Mouse (Mus musculus): Measurements from ENCODE around the gene Disp1. TPM values are rescaled to one million over a fixed set of nuclear protein-coding genes. Genes with fewer than 3 reads are reported as not detected.

The Disp1 gene
- polyA plus RNA-seq, 1 experiment from 2014 or later = 4.5 TPM

DNA sequence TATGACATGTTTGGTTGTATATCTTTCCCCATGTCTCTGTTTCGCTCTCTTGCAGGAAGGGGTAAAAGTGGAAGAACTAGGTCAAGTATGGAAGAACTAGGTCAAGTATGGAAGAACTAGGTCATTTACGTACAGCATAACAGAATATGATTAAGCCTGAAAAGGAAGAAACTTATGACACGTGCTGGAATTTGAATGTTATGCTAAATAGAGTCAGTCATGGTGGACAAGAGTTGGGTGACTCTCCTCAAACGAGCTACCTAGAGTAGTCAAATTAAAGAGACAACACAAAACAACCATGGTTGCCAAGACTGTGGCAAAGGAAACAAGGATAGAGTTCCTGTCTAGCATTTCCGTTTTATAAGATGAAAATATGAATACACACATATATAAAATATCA, 116.6 kb downstream of the Disp1 start:
- no peak overlapping the region for H3K27ac ChIP-seq (ENCODE audit: low read depth, low read length)
- no peaks in the 10 kb centered on the region for H3K27me3 ChIP-seq (replicated peaks; ENCODE audit: control insufficient read depth, insufficient read depth, low read length)
- 88% methylated on average over 5 of the region's 5 CpGs for WGBS
- no peaks in the 10 kb centered on the region for H3K9me3 ChIP-seq (ENCODE audit: control insufficient read depth)
- no peaks in the 10 kb centered on the region for H3K4me1 ChIP-seq (replicated peaks; ENCODE audit: control insufficient read depth, insufficient read depth, low read length)
- no peak overlapping the region for H3K4me3 ChIP-seq (ENCODE audit: low read depth, low read length)
- no peaks in the 10 kb centered on the region for H3K36me3 ChIP-seq (ENCODE audit: control insufficient read depth, insufficient read depth)
- no peak for TF ChIP-seq CTCF (IDR thresholded peaks at IDR 0.05; ENCODE audit: low read depth)
- no peak for ATAC-seq
- no peak overlapping the region for H3K4me2 ChIP-seq (replicated peaks; ENCODE audit: low read depth)
- H3K9ac ChIP-seq (ENCODE audit: low read depth, low read length) = no peak overlapping the region

DNA sequence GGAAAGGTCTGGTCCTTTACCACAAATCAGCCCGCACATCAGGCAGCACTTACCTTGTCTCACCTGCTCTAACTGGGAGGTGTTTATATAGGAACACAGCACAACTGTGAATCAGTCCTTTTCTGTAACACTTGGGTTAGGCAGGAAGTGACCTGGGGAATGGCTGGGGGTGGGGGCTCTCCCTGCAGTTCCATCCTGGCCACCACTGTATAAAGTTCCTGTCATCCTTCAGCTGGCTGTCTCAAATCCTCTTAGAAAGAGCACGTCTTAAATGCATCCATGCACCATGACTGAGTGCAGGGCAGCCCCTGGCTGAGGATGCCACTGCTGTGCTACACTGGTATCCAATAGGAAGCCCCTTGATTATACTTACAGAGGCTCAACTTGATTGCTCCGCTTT, 118.5 kb downstream of the Disp1 start:
- H3K9ac ChIP-seq (ENCODE audit: low read depth, low read length) = no peak overlapping the region
- H3K4me1 ChIP-seq (replicated peaks; ENCODE audit: control insufficient read depth, insufficient read depth, low read length) = no peaks in the 10 kb centered on the region
- no peak overlapping the region for H3K4me3 ChIP-seq (ENCODE audit: low read depth, low read length)
- no peak overlapping the region for H3K27ac ChIP-seq (ENCODE audit: low read depth, low read length)
- WGBS = 79% methylated on average over 3 of the region's 3 CpGs
- no peak for TF ChIP-seq CTCF (IDR thresholded peaks at IDR 0.05; ENCODE audit: low read depth)
- H3K27me3 ChIP-seq (replicated peaks; ENCODE audit: control insufficient read depth, insufficient read depth, low read length) = no peaks in the 10 kb centered on the region
- no peaks in the 10 kb centered on the region for H3K36me3 ChIP-seq (ENCODE audit: control insufficient read depth, insufficient read depth)
- ATAC-seq = no peak
- H3K4me2 ChIP-seq (replicated peaks; ENCODE audit: low read depth) = no peak overlapping the region
- H3K9me3 ChIP-seq (ENCODE audit: control insufficient read depth) = no peaks in the 10 kb centered on the region

DNA sequence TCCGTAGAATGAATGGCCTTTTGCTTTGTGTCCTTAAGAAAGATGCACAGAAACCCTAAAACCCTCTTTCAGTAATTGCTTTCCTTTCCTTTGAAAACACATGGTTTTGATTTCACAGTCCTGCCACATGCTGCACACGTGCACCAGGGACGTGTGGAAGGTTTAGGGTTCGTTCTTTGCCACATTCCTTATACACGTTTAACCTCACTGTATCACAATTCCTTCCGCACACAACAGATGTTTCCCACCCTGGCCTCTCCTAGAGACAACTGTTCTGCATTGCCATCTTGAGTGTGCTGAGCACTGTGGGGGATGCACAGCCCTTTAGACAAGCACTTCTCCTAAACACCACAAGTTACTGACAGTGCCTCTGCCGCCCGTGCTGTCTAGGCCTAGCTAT, 119.2 kb downstream of the Disp1 start:
- H3K4me1 ChIP-seq (replicated peaks; ENCODE audit: control insufficient read depth, insufficient read depth, low read length) = no peaks in the 10 kb centered on the region
- 80% methylated on average over 8 of the region's 8 CpGs for WGBS
- no peaks in the 10 kb centered on the region for H3K9me3 ChIP-seq (ENCODE audit: control insufficient read depth)
- H3K36me3 ChIP-seq (ENCODE audit: control insufficient read depth, insufficient read depth) = no peaks in the 10 kb centered on the region
- H3K4me3 ChIP-seq (ENCODE audit: low read depth, low read length) = no peak overlapping the region
- H3K9ac ChIP-seq (ENCODE audit: low read depth, low read length) = no peak overlapping the region
- no peaks in the 10 kb centered on the region for H3K27me3 ChIP-seq (replicated peaks; ENCODE audit: control insufficient read depth, insufficient read depth, low read length)
- no peak for ATAC-seq
- no peak overlapping the region for H3K4me2 ChIP-seq (replicated peaks; ENCODE audit: low read depth)
- H3K27ac ChIP-seq (ENCODE audit: low read depth, low read length) = no peak overlapping the region
- TF ChIP-seq CTCF (IDR thresholded peaks at IDR 0.05; ENCODE audit: low read depth) = no peak

DNA sequence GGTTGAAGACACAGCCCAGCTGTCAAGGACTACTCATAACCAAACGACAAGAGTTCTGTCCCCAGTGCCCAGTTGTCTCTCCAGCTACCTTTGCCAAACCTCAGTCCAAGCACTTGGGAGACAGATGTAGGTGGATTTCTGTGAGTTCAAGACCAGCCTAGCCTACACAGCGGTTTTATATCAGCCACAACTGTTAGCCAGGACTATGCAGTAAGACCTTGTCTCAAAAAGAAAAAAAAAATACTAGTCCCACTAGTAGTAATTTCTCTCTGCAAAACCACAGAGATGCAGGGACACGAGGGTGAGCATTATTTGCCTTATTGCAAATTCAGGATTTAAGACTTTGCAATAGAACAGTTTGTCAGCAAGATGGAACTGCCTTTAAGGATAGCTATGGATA, 120.0 kb downstream of the Disp1 start:
- H3K9ac ChIP-seq (ENCODE audit: low read depth, low read length) = no peak overlapping the region

DNA sequence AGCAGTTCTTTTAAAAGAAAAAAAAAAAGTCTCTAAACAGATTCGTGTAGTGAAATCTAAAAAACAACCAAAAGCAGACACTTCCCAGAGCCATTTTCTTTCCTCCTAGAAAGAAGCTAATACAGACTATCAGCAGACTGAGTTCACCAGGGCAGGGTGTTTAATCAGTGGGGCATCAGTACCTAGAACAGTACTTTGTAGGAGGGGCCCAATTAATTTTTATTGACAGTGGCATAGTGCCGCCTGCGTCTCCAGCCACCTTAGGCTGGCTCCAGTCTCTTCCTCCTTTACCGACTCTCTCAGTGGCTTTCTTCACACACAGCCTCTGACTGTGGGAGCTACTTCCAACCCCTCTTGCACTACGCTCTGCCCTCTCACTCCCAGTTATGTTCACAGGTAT, 121.1 kb downstream of the Disp1 start:
- Histone ChIP-seq H3K27ac (ENCODE audit: low read depth, low read length) (no peak overlapping the region), H3K36me3 (ENCODE audit: control insufficient read depth, insufficient read depth) (0 out of 2 replicates have a peak, but pooled peaks cover 8% of the 10 kb centered on the region), H3K4me1 (replicated peaks; ENCODE audit: control insufficient read depth, insufficient read depth, low read length) (no peaks in the 10 kb centered on the region), H3K4me2 (replicated peaks; ENCODE audit: low read depth) (no peak overlapping the region), H3K9ac (ENCODE audit: low read depth, low read length) (no peak overlapping the region), H3K9me3 (ENCODE audit: control insufficient read depth) (no peaks in the 10 kb centered on the region), H3K4me3 (ENCODE audit: low read depth, low read length) (no peak overlapping the region), H3K27me3 (replicated peaks; ENCODE audit: control insufficient read depth, insufficient read depth, low read length) (no peaks in the 10 kb centered on the region)
- TF ChIP-seq CTCF (IDR thresholded peaks at IDR 0.05; ENCODE audit: low read depth) = no peak
- WGBS = 47% methylated on average over 5 of the region's 5 CpGs
- ATAC-seq = peak; percentile 77

More for the DNA sequence above, 120.0 kb downstream of the Disp1 start:
- Histone ChIP-seq H3K9me3 (ENCODE audit: control insufficient read depth) (no peaks in the 10 kb centered on the region), H3K4me3 (ENCODE audit: low read depth, low read length) (no peak overlapping the region), H3K27me3 (replicated peaks; ENCODE audit: control insufficient read depth, insufficient read depth, low read length) (no peaks in the 10 kb centered on the region), H3K27ac (ENCODE audit: low read depth, low read length) (no peak overlapping the region), H3K4me2 (replicated peaks; ENCODE audit: low read depth) (no peak overlapping the region), H3K4me1 (replicated peaks; ENCODE audit: control insufficient read depth, insufficient read depth, low read length) (no peaks in the 10 kb centered on the region), H3K36me3 (ENCODE audit: control insufficient read depth, insufficient read depth) (no peaks in the 10 kb centered on the region)
- WGBS = 85% methylated on average over 3 of the region's 3 CpGs
- no peak for TF ChIP-seq CTCF (IDR thresholded peaks at IDR 0.05; ENCODE audit: low read depth)
- ATAC-seq = no peak

DNA sequence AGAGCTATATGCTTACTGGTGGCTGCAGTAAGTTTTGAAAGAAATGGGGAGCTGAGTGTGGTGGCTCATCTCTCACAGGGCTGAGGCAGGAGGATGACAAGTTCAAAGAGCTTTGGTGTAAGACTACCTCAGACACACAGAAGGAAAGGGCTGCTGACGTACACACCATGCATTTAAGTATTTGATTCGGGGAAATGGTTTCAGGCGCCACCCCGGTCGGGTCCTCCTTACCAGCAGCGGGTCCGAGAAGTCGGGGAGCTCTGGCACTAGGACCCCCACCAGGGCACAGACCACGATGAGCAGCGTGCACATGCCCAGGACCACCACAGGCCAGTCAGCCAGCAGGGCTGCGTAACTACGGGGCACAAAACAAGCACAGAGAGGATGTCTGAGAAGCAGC, 121.6 kb downstream of the Disp1 start:
- TF ChIP-seq CTCF (IDR thresholded peaks at IDR 0.05; ENCODE audit: low read depth) = no peak
- Histone ChIP-seq H3K9me3 (ENCODE audit: control insufficient read depth) (no peaks in the 10 kb centered on the region), H3K36me3 (ENCODE audit: control insufficient read depth, insufficient read depth) (peaks cover 9% of the 10 kb centered on the region; the same call in 1 of the 2 replicates), H3K4me2 (replicated peaks; ENCODE audit: low read depth) (no peak overlapping the region), H3K4me3 (ENCODE audit: low read depth, low read length) (no peak overlapping the region), H3K27ac (ENCODE audit: low read depth, low read length) (no peak overlapping the region), H3K4me1 (replicated peaks; ENCODE audit: control insufficient read depth, insufficient read depth, low read length) (no peaks in the 10 kb centered on the region), H3K27me3 (replicated peaks; ENCODE audit: control insufficient read depth, insufficient read depth, low read length) (no peaks in the 10 kb centered on the region), H3K9ac (ENCODE audit: low read depth, low read length) (no peak overlapping the region)
- 95% methylated on average over 12 of the region's 12 CpGs for WGBS
- no peak for ATAC-seq

DNA sequence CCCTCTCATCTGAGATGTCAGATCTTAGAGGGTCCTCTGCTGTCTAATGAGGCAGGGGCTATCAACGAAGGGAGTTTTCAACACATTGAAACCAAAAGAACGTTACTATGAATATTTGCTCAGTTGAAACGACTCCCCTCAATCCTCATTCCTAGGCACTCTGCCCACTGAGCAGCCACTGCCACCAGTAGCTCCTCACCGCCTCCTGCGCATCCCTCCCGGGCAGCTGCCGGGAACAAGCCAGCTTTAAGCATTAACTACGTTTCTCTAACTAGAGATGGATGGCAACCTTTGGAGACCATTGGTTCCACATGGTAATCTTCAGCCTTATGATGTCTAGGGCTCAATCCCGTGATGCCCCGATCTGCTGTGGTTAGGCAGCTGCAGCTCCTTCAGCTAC, 123.7 kb downstream of the Disp1 start:
- Histone ChIP-seq H3K4me3 (ENCODE audit: low read depth, low read length) (no peak overlapping the region), H3K27me3 (replicated peaks; ENCODE audit: control insufficient read depth, insufficient read depth, low read length) (no peaks in the 10 kb centered on the region), H3K4me2 (replicated peaks; ENCODE audit: low read depth) (no peak overlapping the region), H3K4me1 (replicated peaks; ENCODE audit: control insufficient read depth, insufficient read depth, low read length) (no peaks in the 10 kb centered on the region), H3K36me3 (ENCODE audit: control insufficient read depth, insufficient read depth) (peaks cover 9% of the 10 kb centered on the region; the same call in 1 of the 2 replicates), H3K9me3 (ENCODE audit: control insufficient read depth) (no peaks in the 10 kb centered on the region), H3K27ac (ENCODE audit: low read depth, low read length) (no peak overlapping the region), H3K9ac (ENCODE audit: low read depth, low read length) (no peak overlapping the region)
- 90% methylated on average over 10 of the region's 10 CpGs for WGBS
- no peak for ATAC-seq
- TF ChIP-seq CTCF (IDR thresholded peaks at IDR 0.05; ENCODE audit: low read depth) = no peak
